Mouse (Mus musculus) erythroblast, adult 5-6 weeks (primary cell): ENCODE measurements around the gene Vmn1r54. TPM values are rescaled to one million over a fixed set of nuclear protein-coding genes. Genes with fewer than 3 reads are reported as not detected.

Experiments
- total RNA-seq, 2 experiments: library from RNA; stranded (forward) in 1 of 2; stranded (reverse) in 1 of 2; fragments of 150-400 nt in 1 of 2; fragments of 200-764, 138-1000 nt in 1 of 2; gene quantifications; 2 replicates each; pipeline versions ENCODE4 v1.2.3 to v1.2.4; 2015 to 2017; ENCODE audit warnings: low replicate concordance in 2 of 2

Vmn1r54 gene
- total RNA-seq, 2 experiments from 2014 or later = not detected

Other genes starting within 250 kb of the Vmn1r54 start
- gene Vmn1r47, start 230.2 kb upstream of the Vmn1r54 start, total RNA-seq (2015; ENCODE audit: low replicate concordance) = 1.9 TPM in 1 of 2 replicates, not detected in the other
- gene Vmn1r47, start 230.2 kb upstream of the Vmn1r54 start, total RNA-seq (2017; ENCODE audit: low replicate concordance) = 0.14 TPM in 1 of 2 replicates, not detected in the other
- gene Vmn1r48, start 209.5 kb upstream of the Vmn1r54 start, total RNA-seq (2015; ENCODE audit: low replicate concordance) = not detected in 2 replicates
- not detected in 2 replicates for gene Vmn1r48, start 209.5 kb upstream of the Vmn1r54 start, total RNA-seq (2017; ENCODE audit: low replicate concordance)
- gene Vmn1r49, start 167.8 kb upstream of the Vmn1r54 start, total RNA-seq (2015; ENCODE audit: low replicate concordance) = not detected in 2 replicates
- 0.09 and 1.3 TPM in 2 replicates for gene Vmn1r49, start 167.8 kb upstream of the Vmn1r54 start, total RNA-seq (2017; ENCODE audit: low replicate concordance)
- not detected in 2 replicates for gene Vmn1r50, start 144.9 kb upstream of the Vmn1r54 start, total RNA-seq (2015; ENCODE audit: low replicate concordance)
- not detected in 2 replicates for gene Vmn1r50, start 144.9 kb upstream of the Vmn1r54 start, total RNA-seq (2017; ENCODE audit: low replicate concordance)
- not detected in 2 replicates for gene Vmn1r51, start 123.7 kb upstream of the Vmn1r54 start, total RNA-seq (2015; ENCODE audit: low replicate concordance)
- not detected in 2 replicates for gene Vmn1r51, start 123.7 kb upstream of the Vmn1r54 start, total RNA-seq (2017; ENCODE audit: low replicate concordance)
- not detected in 2 replicates for gene Vmn1r52, start 71.5 kb upstream of the Vmn1r54 start, total RNA-seq (2015; ENCODE audit: low replicate concordance)
- not detected in 2 replicates for gene Vmn1r52, start 71.5 kb upstream of the Vmn1r54 start, total RNA-seq (2017; ENCODE audit: low replicate concordance)
- not detected in 2 replicates for gene V1ra8, start 43.5 kb upstream of the Vmn1r54 start, total RNA-seq (2015; ENCODE audit: low replicate concordance)
- gene V1ra8, start 43.5 kb upstream of the Vmn1r54 start, total RNA-seq (2017; ENCODE audit: low replicate concordance) = not detected in 2 replicates
- gene Vmn1r53, start 21.9 kb upstream of the Vmn1r54 start, total RNA-seq (2015; ENCODE audit: low replicate concordance) = not detected in 2 replicates
- gene Vmn1r53, start 21.9 kb upstream of the Vmn1r54 start, total RNA-seq (2017; ENCODE audit: low replicate concordance) = not detected in 2 replicates
- not detected in 2 replicates for gene BC048671, start 54.9 kb downstream of the Vmn1r54 start, total RNA-seq (2015; ENCODE audit: low replicate concordance)
- not detected in 2 replicates for gene BC048671, start 54.9 kb downstream of the Vmn1r54 start, total RNA-seq (2017; ENCODE audit: low replicate concordance)
- gene Chst13, start 78.9 kb downstream of the Vmn1r54 start, total RNA-seq (2015; ENCODE audit: low replicate concordance) = 3.6 and 10.6 TPM in 2 replicates
- gene Chst13, start 78.9 kb downstream of the Vmn1r54 start, total RNA-seq (2017; ENCODE audit: low replicate concordance) = 1.4 and 4.7 TPM in 2 replicates
- gene Uroc1, start 87.0 kb downstream of the Vmn1r54 start, total RNA-seq (2015; ENCODE audit: low replicate concordance) = not detected in 2 replicates
- gene Uroc1, start 87.0 kb downstream of the Vmn1r54 start, total RNA-seq (2017; ENCODE audit: low replicate concordance) = not detected in 2 replicates
- 2.7 and 3.1 TPM in 2 replicates for gene Zxdc, start 123.2 kb downstream of the Vmn1r54 start, total RNA-seq (2015; ENCODE audit: low replicate concordance)
- gene Zxdc, start 123.2 kb downstream of the Vmn1r54 start, total RNA-seq (2017; ENCODE audit: low replicate concordance) = 3.5 and 4.5 TPM in 2 replicates
- gene Cfap100, start 182.5 kb downstream of the Vmn1r54 start, total RNA-seq (2015; ENCODE audit: low replicate concordance) = not detected in 2 replicates
- gene Cfap100, start 182.5 kb downstream of the Vmn1r54 start, total RNA-seq (2017; ENCODE audit: low replicate concordance) = not detected in 2 replicates
- not detected in 2 replicates for gene Klf15, start 216.3 kb downstream of the Vmn1r54 start, total RNA-seq (2015; ENCODE audit: low replicate concordance)
- 0.42 and 0.43 TPM in 2 replicates for gene Klf15, start 216.3 kb downstream of the Vmn1r54 start, total RNA-seq (2017; ENCODE audit: low replicate concordance)
- not detected in 2 replicates for gene Aldh1l1, start 240.1 kb downstream of the Vmn1r54 start, total RNA-seq (2015; ENCODE audit: low replicate concordance)
- 1.2 TPM in 1 of 2 replicates, not detected in the other for gene Aldh1l1, start 240.1 kb downstream of the Vmn1r54 start, total RNA-seq (2017; ENCODE audit: low replicate concordance)